Mouse (Mus musculus) urinary bladder, postnatal 14 days (tissue): ENCODE data around the gene Fpr-rs3.

Source experiments
- DNase-seq: peaks from one replicate; pipeline ENCODE4 v3.0.0; 2021; ENCODE audit warnings: low spot score

The Fpr-rs3 gene

DNA sequence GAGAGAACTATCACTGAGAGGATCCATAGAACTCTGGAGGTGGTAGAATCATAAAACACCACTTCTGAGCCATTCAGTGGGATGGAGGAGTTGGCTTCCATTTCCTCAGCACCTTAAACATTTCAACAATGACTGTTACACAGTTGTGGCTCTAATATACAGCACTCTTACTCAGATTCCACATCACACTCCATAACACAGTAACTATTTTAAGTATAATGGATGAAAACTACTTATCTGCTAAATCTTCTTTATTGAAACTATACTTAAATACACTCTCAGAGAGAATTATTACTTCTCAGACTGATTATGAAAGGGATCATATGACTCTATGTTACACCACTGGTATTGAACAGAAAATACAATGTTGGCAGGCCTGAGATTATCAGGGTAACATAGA lies at the start of gene Fpr-rs3:
Fpr-rs3 (minus strand) TSS at position 101 of the 400 bp plus-strand sequence.
- DNase-seq: no peak

DNA sequence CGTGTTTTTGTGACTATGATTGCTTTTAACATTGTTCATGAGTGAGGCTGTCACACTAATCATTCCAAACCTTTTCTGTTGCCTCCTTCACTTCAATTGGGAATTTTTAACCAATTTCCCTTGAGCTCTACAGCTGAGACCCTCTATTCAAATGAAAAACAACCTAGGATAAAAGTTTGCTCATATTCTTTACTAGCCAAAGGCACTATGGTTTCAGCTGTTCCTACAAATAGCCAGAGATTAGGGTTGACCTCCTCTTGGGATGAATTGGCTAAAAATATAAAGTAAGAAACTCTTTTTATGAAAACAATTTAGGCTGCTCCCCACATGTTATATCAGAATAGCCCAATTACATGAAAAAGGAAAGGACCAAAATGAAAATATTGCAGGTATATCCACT lies 28.4 kb downstream of the Fpr-rs3 start, which contains the start of gene Vmn2r110:
Vmn2r110 (minus strand) TSS at position 101 of the 400 bp plus-strand sequence.
- DNase-seq: no peak
